Mouse (Mus musculus) stomach, postnatal 0 days (tissue): Measurements from ENCODE around the gene Col25a1.

Experiments
- CTCF ChIP-seq: IDR thresholded peaks from 2 replicates; pipeline ENCODE4 v1.5.1; 2016; ENCODE audit warnings: antibody characterized with exemption, low read depth, mild to moderate bottlenecking, moderate library complexity
- EP300 ChIP-seq: optimal IDR thresholded peaks from 2 replicates; pipeline ENCODE3; 2016; ENCODE audit warnings: antibody characterized with exemption

GRCm38 (mm10) chr3:130235233-130235632 lies 103.9 kb downstream of the Col25a1 start:
- TF ChIP-seq CTCF (no peak), EP300 (no peak)
